19 mouse cellular contexts compared by ENCODE assay signal in genomic region chr13:115149849-115150248, GRCm38 (mm10). TPM values are rescaled to one million over a fixed set of nuclear protein-coding genes. Genes with fewer than 3 reads are reported as not detected.
"Had no signal": no experiment of that assay in that cellular context is flagged by ENCODE, and none has a peak within 500 bp of the region (broad histone marks: within the 10 kb centered on the region; RNA-seq: fewer than 3 reads in every experiment).

No protein-coding gene starts in this region.

- DNase-seq: gastrocnemius, postnatal 25 days; heart, adult 11 months; heart, postnatal 14 days; heart, postnatal 36 days; kidney, adult 18-20 months; kidney, adult 8-10 months; kidney, postnatal 10 days; kidney, postnatal 4 days; liver, embryonic 13.5 days had no signal

- H3K4me3 ChIP-seq: heart, embryonic 13.5 days; heart, embryonic 15.5 days; hindbrain, embryonic 13.5 days; hindbrain, embryonic 15.5 days; layer of hippocampus, adult 2 months; left cerebral cortex, adult 2 months; limb, embryonic 10.5 days; limb, embryonic 12.5 days; liver, embryonic 13.5 days had no signal

- H3K9ac ChIP-seq: heart, embryonic 13.5 days; heart, embryonic 15.5 days; hindbrain, embryonic 13.5 days; hindbrain, embryonic 15.5 days; limb, embryonic 12.5 days; liver, embryonic 13.5 days had no signal

- H3K27ac ChIP-seq: heart, embryonic 13.5 days; heart, embryonic 15.5 days; hindbrain, embryonic 13.5 days; hindbrain, embryonic 15.5 days; hindbrain, postnatal 0 days; layer of hippocampus, adult 2 months; left cerebral cortex, adult 2 months; limb, embryonic 10.5 days; limb, embryonic 12.5 days; liver, embryonic 13.5 days had no signal

- H3K27me3 ChIP-seq: heart, embryonic 13.5 days; heart, embryonic 15.5 days; hindbrain, embryonic 13.5 days; hindbrain, embryonic 15.5 days; limb, embryonic 12.5 days; liver, embryonic 13.5 days had no signal

- H3K4me1 ChIP-seq: heart, embryonic 15.5 days; hindbrain, embryonic 13.5 days; hindbrain, embryonic 15.5 days; limb, embryonic 10.5 days; limb, embryonic 12.5 days; liver, embryonic 13.5 days had no signal

- H3K36me3 ChIP-seq: heart, embryonic 13.5 days; heart, embryonic 15.5 days; hindbrain, embryonic 13.5 days; hindbrain, embryonic 15.5 days; limb, embryonic 10.5 days; limb, embryonic 12.5 days; liver, embryonic 13.5 days had no signal

- ATAC-seq: hindbrain, postnatal 0 days; intestine, postnatal 0 days had no signal

RNA-seq across cellular contexts. Expression of gene Gm49395, which starts 48.1 kb away (rescaled TPM):
- total RNA-seq: hindbrain, postnatal 0 days had no signal
